Mouse (Mus musculus) heart, embryonic 10.5 days (tissue): ENCODE measurements at regions not wholly inside any gene's neighbourhood (a gene's known extent, or its start where the extent isn't known, plus 50 kb on each side); places are given as distances from the start of the nearest gene placed in this dataset.

Experiments used
- DNase-seq: peaks from one replicate; pipeline ENCODE4 v3.0.0-alpha.2; 2017; ENCODE audit warnings: low spot score
- H3K27ac ChIP-seq: fragments of 300-500 bp; sonication (generic); 2 replicates; pipeline ENCODE4 v1.5.1; 2016; ENCODE audit warnings: mild to moderate bottlenecking
- H3K27me3 ChIP-seq: fragments of 300-500 bp; sonication (generic); 2 replicates; pipeline ENCODE4 v1.6.1; 2016; ENCODE audit warnings: mild to moderate bottlenecking; ENCODE audit not compliant: poor library complexity, insufficient read depth, severe bottlenecking
- H3K36me3 ChIP-seq: fragments of 300-500 bp; sonication (generic); 2 replicates; pipeline ENCODE4 v1.6.1; 2016; ENCODE audit warnings: mild to moderate bottlenecking, moderate library complexity
- H3K4me1 ChIP-seq: fragments of 300-500 bp; sonication (generic); 2 replicates; pipeline ENCODE4 v1.6.1; 2016; ENCODE audit warnings: mild to moderate bottlenecking
- H3K4me3 ChIP-seq: fragments of 300-500 bp; sonication (generic); 2 replicates; pipeline ENCODE4 v1.5.1; 2016; ENCODE audit warnings: mild to moderate bottlenecking, moderate library complexity
- H3K9me3 ChIP-seq: fragments of 300-500 bp; sonication (generic); 2 replicates; pipeline ENCODE4 v1.6.1; 2016; ENCODE audit warnings: mild to moderate bottlenecking, moderate library complexity
- WGBS: fragments of 180-500 bp; shearing (Covaris S2); methylation state at CpG from one replicate; pipeline ENCODE4 v1.1.7; 2016; 5-methylcytosine and 5-hydroxymethylcytosine counted together

- no peak overlapping the region for H3K27ac ChIP-seq
- no peaks in the 10 kb centered on the region for H3K9me3 ChIP-seq
- H3K4me1 ChIP-seq = no peaks in the 10 kb centered on the region
- no peak overlapping the region for H3K4me3 ChIP-seq
- no peaks in the 10 kb centered on the region for H3K27me3 ChIP-seq
- DNase-seq = no peak
- 74% methylated on average over 6 of the region's 6 CpGs for WGBS
- H3K36me3 ChIP-seq = no peaks in the 10 kb centered on the region
Measured at GRCm38 (mm10) chr15:62350862-62351757, 1428.3 kb upstream of the A1bg start.

GRCm38 (mm10) chr15:62349981-62350380 lies 1427.2 kb upstream of the A1bg start:
- DNase-seq = no peak
- no peaks in the 10 kb centered on the region for H3K27me3 ChIP-seq
- H3K27ac ChIP-seq = no peak overlapping the region
- H3K4me1 ChIP-seq = no peaks in the 10 kb centered on the region
- H3K36me3 ChIP-seq = no peaks in the 10 kb centered on the region
- WGBS = 92% methylated on average over 3 of the region's 3 CpGs
- H3K9me3 ChIP-seq = no peaks in the 10 kb centered on the region
- no peak overlapping the region for H3K4me3 ChIP-seq

- Histone ChIP-seq H3K4me3 (no peak overlapping the region), H3K4me1 (no peaks in the 10 kb centered on the region), H3K9me3 (no peaks in the 10 kb centered on the region), H3K27ac (no peak overlapping the region), H3K36me3 (no peaks in the 10 kb centered on the region), H3K27me3 (no peaks in the 10 kb centered on the region)
- DNase-seq = no peak
- 81% methylated on average over 2 of the region's 2 CpGs for WGBS
Measured at GRCm38 (mm10) chr15:62348956-62349355, 1426.1 kb upstream of the A1bg start.

- WGBS = 72% methylated on average over 2 of the region's 2 CpGs
- no peak for DNase-seq
- Histone ChIP-seq H3K4me1 (no peaks in the 10 kb centered on the region), H3K4me3 (no peak overlapping the region), H3K27me3 (no peaks in the 10 kb centered on the region), H3K27ac (no peak overlapping the region), H3K36me3 (no peaks in the 10 kb centered on the region), H3K9me3 (no peaks in the 10 kb centered on the region)
Measured at GRCm38 (mm10) chr15:62347697-62348096, 1424.9 kb upstream of the A1bg start.

GRCm38 (mm10) chr15:62345893-62346292 lies 1423.1 kb upstream of the A1bg start:
- WGBS = 82% methylated on average over 5 of the region's 5 CpGs

GRCm38 (mm10) chr15:62336454-62337284 lies 1413.9 kb upstream of the A1bg start:
- no peaks in the 10 kb centered on the region for H3K9me3 ChIP-seq
- H3K4me1 ChIP-seq = no peaks in the 10 kb centered on the region
- H3K4me3 ChIP-seq = no peak overlapping the region
- DNase-seq = no peak
- WGBS = 78% methylated on average over 6 of the region's 6 CpGs
- no peaks in the 10 kb centered on the region for H3K27me3 ChIP-seq
- H3K27ac ChIP-seq = no peak overlapping the region
- H3K36me3 ChIP-seq = no peaks in the 10 kb centered on the region

More at GRCm38 (mm10) chr15:62345893-62346292, 1423.1 kb upstream of the A1bg start:
- Histone ChIP-seq H3K9me3 (no peaks in the 10 kb centered on the region), H3K4me1 (no peaks in the 10 kb centered on the region), H3K27me3 (no peaks in the 10 kb centered on the region), H3K4me3 (no peak overlapping the region), H3K36me3 (no peaks in the 10 kb centered on the region), H3K27ac (no peak overlapping the region)
- no peak for DNase-seq

GRCm38 (mm10) chr15:62334256-62335009 lies 1411.6 kb upstream of the A1bg start:
- H3K27ac ChIP-seq = no peak overlapping the region
- no peaks in the 10 kb centered on the region for H3K27me3 ChIP-seq
- no peaks in the 10 kb centered on the region for H3K9me3 ChIP-seq
- no peaks in the 10 kb centered on the region for H3K36me3 ChIP-seq
- no peaks in the 10 kb centered on the region; the same call in 1 of the 2 replicates for H3K4me1 ChIP-seq
- H3K4me3 ChIP-seq = no peak overlapping the region
- DNase-seq = no peak
- 92% methylated on average over 4 of the region's 4 CpGs for WGBS

- Histone ChIP-seq H3K4me1 (peaks cover 21% of the 10 kb centered on the region), H3K27me3 (no peaks in the 10 kb centered on the region), H3K27ac (no peak overlapping the region), H3K9me3 (no peaks in the 10 kb centered on the region), H3K36me3 (no peaks in the 10 kb centered on the region), H3K4me3 (no peak overlapping the region)
- 75% methylated on average over 5 of the region's 5 CpGs for WGBS
- DNase-seq = no peak
Measured at GRCm38 (mm10) chr15:62332129-62332528, 1409.3 kb upstream of the A1bg start.

GRCm38 (mm10) chr15:62331138-62331800 lies 1408.5 kb upstream of the A1bg start:
- H3K4me1 ChIP-seq = peaks cover 22% of the 10 kb centered on the region
- no peak for DNase-seq
- H3K4me3 ChIP-seq = no peak overlapping the region
- no peaks in the 10 kb centered on the region for H3K9me3 ChIP-seq
- H3K27me3 ChIP-seq = no peaks in the 10 kb centered on the region
- WGBS = 88% methylated on average over 3 of the region's 3 CpGs
- H3K27ac ChIP-seq = no peak overlapping the region
- H3K36me3 ChIP-seq = no peaks in the 10 kb centered on the region

- no peaks in the 10 kb centered on the region for H3K27me3 ChIP-seq
- peak overlapping the region; percentile 29; the same call in 1 of the 2 replicates for H3K4me3 ChIP-seq
- DNase-seq = no peak
- peak overlapping the region; percentile 69; the same call in 1 of the 2 replicates for H3K27ac ChIP-seq
- no peaks in the 10 kb centered on the region for H3K9me3 ChIP-seq
- no peaks in the 10 kb centered on the region for H3K36me3 ChIP-seq
- H3K4me1 ChIP-seq = peaks cover 22% of the 10 kb centered on the region
- WGBS = 9% methylated on average over 3 of the region's 3 CpGs
Measured at GRCm38 (mm10) chr15:62328920-62329319, 1406.1 kb upstream of the A1bg start.

- peaks cover 22% of the 10 kb centered on the region for H3K4me1 ChIP-seq
- H3K4me3 ChIP-seq = peak overlapping the region; percentile 29; the same call in 1 of the 2 replicates
- H3K36me3 ChIP-seq = no peaks in the 10 kb centered on the region
- H3K27ac ChIP-seq = peak overlapping the region; percentile 69
- no peaks in the 10 kb centered on the region for H3K27me3 ChIP-seq
- 23% methylated on average over 9 of the region's 9 CpGs for WGBS
- DNase-seq = peak; percentile 77
- no peaks in the 10 kb centered on the region for H3K9me3 ChIP-seq
Measured at GRCm38 (mm10) chr15:62328305-62328881, 1405.6 kb upstream of the A1bg start.

GRCm38 (mm10) chr15:62327481-62327880 lies 1404.7 kb upstream of the A1bg start:
- Histone ChIP-seq H3K27me3 (no peaks in the 10 kb centered on the region), H3K4me1 (peaks cover 22% of the 10 kb centered on the region), H3K4me3 (no peak overlapping the region), H3K27ac (peak overlapping the region; percentile 42; the same call in 1 of the 2 replicates), H3K9me3 (no peaks in the 10 kb centered on the region), H3K36me3 (no peaks in the 10 kb centered on the region)
- 54% methylated on average over 2 of the region's 2 CpGs for WGBS
- no peak for DNase-seq
